Mouse (Mus musculus) kidney, adult 2 months (tissue): Measurements from ENCODE around the gene Tnfsf18. TPM values are rescaled to one million over a fixed set of nuclear protein-coding genes. Genes with fewer than 3 reads are reported as not detected.

ENCODE experiments used
- DNase-seq: peaks from one replicate; pipeline ENCODE4 v3.0.0; 2021
- H3K27ac ChIP-seq: fragments of 200-500 bp; 2 replicates; pipeline ENCODE4 v1.5.1; 2012; ENCODE audit warnings: low read depth, low read length, control low read depth, inconsistent platforms; ENCODE audit not compliant: insufficient read depth
- H3K27me3 ChIP-seq: fragments of 200-500 bp; replicated peaks from 2 replicates; pipeline ENCODE4 v1.6.1; 2012; ENCODE audit warnings: mild to moderate bottlenecking, moderate library complexity, low read length, inconsistent platforms; ENCODE audit not compliant: control insufficient read depth, insufficient read depth
- H3K36me3 ChIP-seq: fragments of 200-500 bp; 2 replicates; pipeline ENCODE4 v1.6.1; 2012; ENCODE audit warnings: mild to moderate bottlenecking, moderate library complexity, low read length, inconsistent platforms; ENCODE audit not compliant: control insufficient read depth, insufficient read depth
- H3K4me1 ChIP-seq: fragments of 200-500 bp; 2 replicates; pipeline ENCODE4 v1.6.1; 2011; ENCODE audit warnings: low read length; ENCODE audit not compliant: control insufficient read depth, insufficient read depth
- H3K4me3 ChIP-seq: fragments of 200-500 bp; 2 replicates; pipeline ENCODE4 v1.5.1; 2011; ENCODE audit warnings: mild to moderate bottlenecking, low read depth, low read length, control low read depth; ENCODE audit not compliant: insufficient read depth
- CTCF ChIP-seq: fragments of 200-500 bp; conservative IDR thresholded peaks from 2 replicates; pipeline ENCODE4 v1.5.1; 2011; ENCODE audit warnings: low read depth, mild to moderate bottlenecking, control low read depth, low read length, moderate library complexity, mixed read lengths; ENCODE audit not compliant: insufficient read depth, insufficient read length
- POLR2A ChIP-seq: fragments of 200-500 bp; IDR thresholded peaks from one replicate; pipeline ENCODE4 v1.6.1; 2011; ENCODE audit warnings: low read depth, low read length, control low read depth
- WGBS: fragments of 180-500 bp; shearing (Covaris S2); methylation state at CpG from one replicate; pipeline ENCODE4 v1.1.7; 2018; 5-methylcytosine and 5-hydroxymethylcytosine counted together
- polyA plus RNA-seq: library from polyadenylated mRNA; depleted of rRNA; stranded (reverse); fragments of >200 nt; gene quantifications from 2 replicates; pipeline ENCODE4 v1.2.3, GENCODE M21; 2012; rRNA removed

The Tnfsf18 gene
- 0.03 TPM in 1 of 2 replicates, not detected in the other for polyA plus RNA-seq

- H3K27ac ChIP-seq, result no peak within 1 kb of the TSS
- TF ChIP-seq CTCF, result no peak
- TF ChIP-seq POLR2A, result no peak
Observed at GRCm38 (mm10) chr1:161494343-161494742, at the start of gene Tnfsf18. Gene Tnfsf18, plus strand, starts transcription at chr1:161494655.

GRCm38 (mm10) chr1:161444858-161445257, 49.6 kb upstream of the Tnfsf18 start:
- WGBS, result 58% methylated on average over 7 of the region's 7 CpGs
- H3K27me3 ChIP-seq, result no peaks in the 10 kb centered on the region
- H3K36me3 ChIP-seq, result no peaks in the 10 kb centered on the region
- DNase-seq, result peak; percentile 36
- TF ChIP-seq CTCF (no peak; the same call in 1 of the 2 replicates), POLR2A (no peak)
- H3K4me3 ChIP-seq, result no peak overlapping the region
- no peak overlapping the region for H3K27ac ChIP-seq
- no peaks in the 10 kb centered on the region for H3K4me1 ChIP-seq

More at GRCm38 (mm10) chr1:161494343-161494742, at the start of gene Tnfsf18:
- H3K4me1 ChIP-seq, result no peaks in the 10 kb centered on the region
- no peaks in the 10 kb centered on the region for H3K27me3 ChIP-seq
- WGBS, result 11% methylated on average over 8 of the region's 8 CpGs
- peak; percentile 93 for DNase-seq
- no peak within 1 kb of the TSS for H3K4me3 ChIP-seq
- H3K36me3 ChIP-seq, result no peaks in the 10 kb centered on the region

- Histone ChIP-seq H3K4me1 (no peaks in the 10 kb centered on the region), H3K27me3 (no peaks in the 10 kb centered on the region), H3K36me3 (no peaks in the 10 kb centered on the region), H3K27ac (no peak overlapping the region), H3K4me3 (no peak overlapping the region)
- DNase-seq, result no peak
- WGBS, result 37% methylated on average over 3 of the region's 3 CpGs
- no peak for TF ChIP-seq CTCF
- TF ChIP-seq POLR2A, result no peak
Observed at GRCm38 (mm10) chr1:161451683-161452245, 42.7 kb upstream of the Tnfsf18 start.

- Histone ChIP-seq H3K27ac (no peak overlapping the region), H3K4me1 (no peaks in the 10 kb centered on the region), H3K27me3 (no peaks in the 10 kb centered on the region), H3K36me3 (no peaks in the 10 kb centered on the region), H3K4me3 (no peak overlapping the region)
- no peak for TF ChIP-seq POLR2A
- WGBS, result 96% methylated on average over 1 of the region's 1 CpGs
- DNase-seq, result no peak
Observed at GRCm38 (mm10) chr1:161452250-161452649, 42.2 kb upstream of the Tnfsf18 start.

GRCm38 (mm10) chr1:161463388-161464085, 30.9 kb upstream of the Tnfsf18 start:
- TF ChIP-seq CTCF (no peak), POLR2A (no peak)
- 52% methylated on average over 2 of the region's 2 CpGs for WGBS
- Histone ChIP-seq H3K27ac (no peak overlapping the region), H3K4me1 (no peaks in the 10 kb centered on the region), H3K36me3 (no peaks in the 10 kb centered on the region), H3K27me3 (no peaks in the 10 kb centered on the region), H3K4me3 (no peak overlapping the region)
- peak; percentile 43 for DNase-seq

GRCm38 (mm10) chr1:161477221-161477620, 17.2 kb upstream of the Tnfsf18 start:
- no peak for TF ChIP-seq CTCF
- TF ChIP-seq POLR2A, result no peak
- 58% methylated on average over 3 of the region's 3 CpGs for WGBS

GRCm38 (mm10) chr1:161479854-161480253, 14.6 kb upstream of the Tnfsf18 start:
- 86% methylated on average over 1 of the region's 1 CpGs for WGBS
- H3K36me3 ChIP-seq, result no peaks in the 10 kb centered on the region

More at GRCm38 (mm10) chr1:161477221-161477620, 17.2 kb upstream of the Tnfsf18 start:
- Histone ChIP-seq H3K4me1 (no peaks in the 10 kb centered on the region), H3K27ac (no peak overlapping the region), H3K36me3 (no peaks in the 10 kb centered on the region), H3K4me3 (no peak overlapping the region), H3K27me3 (no peaks in the 10 kb centered on the region; the same call in 1 of the 2 replicates)
- peak; percentile 48 for DNase-seq

More at GRCm38 (mm10) chr1:161479854-161480253, 14.6 kb upstream of the Tnfsf18 start:
- Histone ChIP-seq H3K27me3 (no peaks in the 10 kb centered on the region; the same call in 1 of the 2 replicates), H3K4me3 (no peak overlapping the region), H3K4me1 (no peaks in the 10 kb centered on the region), H3K27ac (no peak overlapping the region)
- TF ChIP-seq POLR2A (no peak), CTCF (no peak)
- no peak for DNase-seq
